Mouse (Mus musculus) embryonic facial prominence, embryonic 14.5 days (tissue): Measurements from ENCODE around the gene Eif2ak4. TPM values are rescaled to one million over a fixed set of nuclear protein-coding genes. Genes with fewer than 3 reads are reported as not detected.

Source experiments
- ATAC-seq: fragments of 200-750 bp; cut with Nextera tagmentation; 2 replicates; pipeline ENCODE4 v1.8.0; 2017; ENCODE audit warnings: low read depth, moderate number of reproducible peaks, moderate TSS enrichment
- DNase-seq: peaks from one replicate; pipeline ENCODE4 v3.0.0-alpha.2; 2015; ENCODE audit warnings: low spot score
- H3K27ac ChIP-seq: fragments of 300-500 bp; sonication (generic); replicated peaks from 2 replicates; pipeline ENCODE4 v1.5.1; 2014; ENCODE audit warnings: low read depth, mild to moderate bottlenecking, low read length, moderate library complexity
- H3K27me3 ChIP-seq: fragments of 300-500 bp; sonication (generic); replicated peaks from 2 replicates; pipeline ENCODE4 v1.6.1; 2014; ENCODE audit warnings: low read length; ENCODE audit not compliant: control insufficient read depth, insufficient read depth
- H3K36me3 ChIP-seq: fragments of 300-500 bp; sonication (generic); 2 replicates; pipeline ENCODE4 v1.6.1; 2014; ENCODE audit warnings: low read length, mixed read lengths; ENCODE audit not compliant: control insufficient read depth, insufficient read depth
- H3K4me1 ChIP-seq: fragments of 300-500 bp; sonication (generic); 2 replicates; pipeline ENCODE4 v1.6.1; 2014; ENCODE audit warnings: antibody characterized with exemption, low read length; ENCODE audit not compliant: control insufficient read depth, insufficient read depth
- H3K4me2 ChIP-seq: fragments of 300-500 bp; sonication (generic); 2 replicates; pipeline ENCODE4 v1.6.1; 2014; ENCODE audit warnings: low read depth, mild to moderate bottlenecking, low read length, moderate library complexity, mixed read lengths
- H3K4me3 ChIP-seq: fragments of 300-500 bp; sonication (generic); 2 replicates; pipeline ENCODE4 v1.5.1; 2014; ENCODE audit warnings: low read depth, mild to moderate bottlenecking, low read length
- H3K9ac ChIP-seq: fragments of 300-500 bp; sonication (generic); 2 replicates; pipeline ENCODE4 v1.6.1; 2014; ENCODE audit warnings: low read depth, mild to moderate bottlenecking, low read length, moderate library complexity, mixed read lengths
- H3K9me3 ChIP-seq: fragments of 300-500 bp; sonication (generic); 2 replicates; pipeline ENCODE4 v1.6.1; 2016; ENCODE audit warnings: low read length; ENCODE audit not compliant: control insufficient read depth
- WGBS: fragments of 180-500 bp; shearing (Covaris S2); extraction: QIAGEN DNeasy Blood & Tissue Kit; methylation state at CpG from one replicate; pipeline ENCODE4 v1.1.7; 2014; 5-methylcytosine and 5-hydroxymethylcytosine counted together
- polyA plus RNA-seq: library from polyadenylated mRNA; unstranded; fragments of >200 nt; fragmentation: Nextera tagmentation; extraction: Ambion mirVana; gene quantifications from 2 replicates; pipeline ENCODE4 v1.2.1, GENCODE M21; 2014

Eif2ak4 gene
- polyA plus RNA-seq, 1 experiment from 2014 or later: 10.0 TPM

- Histone ChIP-seq H3K27me3 (no peaks in the 10 kb centered on the region), H3K27ac (no peak overlapping the region), H3K9ac (no peak overlapping the region; the same call in 1 of the 2 replicates), H3K9me3 (no peaks in the 10 kb centered on the region), H3K36me3 (peaks cover 70% of the 10 kb centered on the region), H3K4me2 (no peak overlapping the region), H3K4me1 (peaks cover 10% of the 10 kb centered on the region; the same call in 1 of the 2 replicates), H3K4me3 (no peak overlapping the region)
- peak; percentile 20 for DNase-seq
- WGBS: 44% methylated on average over 5 of the region's 5 CpGs
- ATAC-seq: no peak
Measured at GRCm38 (mm10) chr2:118463480-118463879, 75.1 kb downstream of the Eif2ak4 start.

GRCm38 (mm10) chr2:118464450-118464849 lies 76.0 kb downstream of the Eif2ak4 start:
- Histone ChIP-seq H3K36me3 (peaks cover 72% of the 10 kb centered on the region), H3K4me1 (peaks cover 10% of the 10 kb centered on the region; the same call in 1 of the 2 replicates), H3K4me2 (no peak overlapping the region), H3K9me3 (no peaks in the 10 kb centered on the region), H3K9ac (no peak overlapping the region), H3K27ac (no peak overlapping the region), H3K27me3 (no peaks in the 10 kb centered on the region), H3K4me3 (no peak overlapping the region)
- ATAC-seq (peak; percentile 64; the same call in 1 of the 2 replicates), DNase-seq (peak; percentile 67)
- WGBS: 53% methylated on average over 3 of the region's 3 CpGs

- Histone ChIP-seq H3K4me1 (peaks cover 10% of the 10 kb centered on the region; the same call in 1 of the 2 replicates), H3K27ac (no peak overlapping the region), H3K9ac (no peak overlapping the region), H3K36me3 (peaks cover 78% of the 10 kb centered on the region), H3K4me3 (no peak overlapping the region), H3K4me2 (no peak overlapping the region), H3K27me3 (no peaks in the 10 kb centered on the region), H3K9me3 (no peaks in the 10 kb centered on the region)
- no peak for DNase-seq
- no peak for ATAC-seq
- WGBS: 67% methylated on average over 2 of the region's 2 CpGs
Measured at GRCm38 (mm10) chr2:118465894-118466293, 77.5 kb downstream of the Eif2ak4 start.

- no peaks in the 10 kb centered on the region for H3K9me3 ChIP-seq
- no peak for DNase-seq
- H3K36me3 ChIP-seq: peaks cover 84% of the 10 kb centered on the region
- H3K9ac ChIP-seq: no peak overlapping the region
- H3K27ac ChIP-seq: no peak overlapping the region
- WGBS: 42% methylated on average over 1 of the region's 1 CpGs
- no peak overlapping the region for H3K4me3 ChIP-seq
- H3K27me3 ChIP-seq: no peaks in the 10 kb centered on the region
- no peak for ATAC-seq
- peaks cover 4% of the 10 kb centered on the region; the same call in 1 of the 2 replicates for H3K4me1 ChIP-seq
- no peak overlapping the region for H3K4me2 ChIP-seq
Measured at GRCm38 (mm10) chr2:118466601-118467000, 78.2 kb downstream of the Eif2ak4 start.

GRCm38 (mm10) chr2:118468354-118468753 lies 79.9 kb downstream of the Eif2ak4 start:
- H3K36me3 ChIP-seq: peaks cover 89% of the 10 kb centered on the region
- peaks cover 2% of the 10 kb centered on the region; the same call in 1 of the 2 replicates for H3K4me1 ChIP-seq
- H3K27me3 ChIP-seq: no peaks in the 10 kb centered on the region
- no peak overlapping the region for H3K27ac ChIP-seq
- no peak overlapping the region for H3K4me2 ChIP-seq
- no peak overlapping the region for H3K4me3 ChIP-seq
- ATAC-seq: no peak
- DNase-seq: no peak
- H3K9ac ChIP-seq: no peak overlapping the region
- no peaks in the 10 kb centered on the region for H3K9me3 ChIP-seq

- H3K27me3 ChIP-seq: no peaks in the 10 kb centered on the region
- peaks cover 12% of the 10 kb centered on the region for H3K4me1 ChIP-seq
- H3K4me3 ChIP-seq: peak overlapping the region; percentile 94
- WGBS: 2% methylated on average over 37 of the region's 52 CpGs
- DNase-seq (peak; percentile 20), ATAC-seq (no peak)
- peaks cover 31% of the 10 kb centered on the region for H3K36me3 ChIP-seq
- H3K27ac ChIP-seq: peak overlapping the region; percentile 84
- peak overlapping the region; percentile 91 for H3K9ac ChIP-seq
- H3K9me3 ChIP-seq: no peaks in the 10 kb centered on the region
- peak overlapping the region; percentile 73 for H3K4me2 ChIP-seq
Measured at GRCm38 (mm10) chr2:118478833-118479549, 90.6 kb downstream of the Eif2ak4 start.

GRCm38 (mm10) chr2:118479550-118479909 lies 91.1 kb downstream of the Eif2ak4 start, which contains the start of gene Srp14:
Gene Srp14 (minus strand): TSS chr2:118479711.
- under 1% methylated on average over 27 of the region's 35 CpGs for WGBS
- ATAC-seq: peak; percentile 98

GRCm38 (mm10) chr2:118480886-118481285 lies 92.5 kb downstream of the Eif2ak4 start:
- Histone ChIP-seq H3K4me1 (peaks cover 12% of the 10 kb centered on the region), H3K9me3 (no peaks in the 10 kb centered on the region), H3K36me3 (peaks cover 12% of the 10 kb centered on the region), H3K9ac (no peak overlapping the region), H3K4me3 (no peak overlapping the region), H3K4me2 (no peak overlapping the region), H3K27ac (no peak overlapping the region), H3K27me3 (no peaks in the 10 kb centered on the region)
- ATAC-seq (no peak), DNase-seq (no peak)
- WGBS: 93% methylated on average over 7 of the region's 7 CpGs

More at GRCm38 (mm10) chr2:118479550-118479909, 91.1 kb downstream of the Eif2ak4 start, which contains the start of gene Srp14:
- H3K4me1 ChIP-seq: peaks cover 12% of the 10 kb centered on the region
- peak within 1 kb of the TSS; percentile 91 for H3K9ac ChIP-seq
- peak within 1 kb of the TSS; percentile 94 for H3K4me3 ChIP-seq
- peak within 1 kb of the TSS; percentile 73 for H3K4me2 ChIP-seq
- H3K27me3 ChIP-seq: no peaks in the 10 kb centered on the region
- H3K9me3 ChIP-seq: no peaks in the 10 kb centered on the region
- DNase-seq: peak; percentile 98
- H3K36me3 ChIP-seq: peaks cover 26% of the 10 kb centered on the region
- H3K27ac ChIP-seq: peak within 1 kb of the TSS; percentile 84

GRCm38 (mm10) chr2:118483032-118483431 lies 94.6 kb downstream of the Eif2ak4 start:
- 0 out of 2 replicates have a peak, but pooled peaks cover 2% of the 10 kb centered on the region for H3K9me3 ChIP-seq
- DNase-seq (no peak), ATAC-seq (no peak)
- H3K27ac ChIP-seq: no peak overlapping the region
- H3K36me3 ChIP-seq: no peaks in the 10 kb centered on the region
- H3K4me3 ChIP-seq: no peak overlapping the region
- no peak overlapping the region for H3K4me2 ChIP-seq
- 82% methylated on average over 5 of the region's 5 CpGs for WGBS
- no peak overlapping the region for H3K9ac ChIP-seq
- no peaks in the 10 kb centered on the region for H3K27me3 ChIP-seq
- peaks cover 11% of the 10 kb centered on the region for H3K4me1 ChIP-seq
